Mouse (Mus musculus): ENCODE measurements around the gene Upf1. TPM values are rescaled to one million over a fixed set of nuclear protein-coding genes. Genes with fewer than 3 reads are reported as not detected.

Upf1 gene
- total RNA-seq (2021), result 10 to 100 TPM; 58.2 to 61.6 TPM

GRCm38 (mm10) chr8:70353194-70353817 is at the start of gene Upf1:
TSS of gene Upf1 (minus strand) at chr8:70353278.
- intact Hi-C loops (cut with DNase I), result loop anchor here (5.0 kb wide), 2 partner anchors 64 to 154 kb away; partner anchors contain the start of gene Rex1bd
- DNase-seq (ENCODE audit: low spot score in 2 of 2), result peak; percentile 99

GRCm38 (mm10) chr8:70397611-70398563 is 44.8 kb upstream of the Upf1 start:
- intact Hi-C loops (cut with DNase I), result no loop called here
- no peak for DNase-seq (ENCODE audit: low spot score in 2 of 2)

- intact Hi-C loops (cut with DNase I), result no loop called here
These were observed 43.1 kb upstream of the Upf1 start for GRCm38 (mm10) chr8:70396184-70396583.

GRCm38 (mm10) chr8:70395649-70396048 is 42.6 kb upstream of the Upf1 start:
- intact Hi-C loops (cut with DNase I), result no loop called here

More at GRCm38 (mm10) chr8:70396184-70396583, 43.1 kb upstream of the Upf1 start:
- DNase-seq (ENCODE audit: low spot score in 2 of 2), result no peak

GRCm38 (mm10) chr8:70394269-70394998 is 41.4 kb upstream of the Upf1 start:
- intact Hi-C loops (cut with DNase I), result no loop called here
- no peak for DNase-seq (ENCODE audit: low spot score in 2 of 2)

More at GRCm38 (mm10) chr8:70395649-70396048, 42.6 kb upstream of the Upf1 start:
- no peak for DNase-seq (ENCODE audit: low spot score in 2 of 2)

- DNase-seq (ENCODE audit: low spot score in 2 of 2), result no peak
- intact Hi-C loops (cut with DNase I), result no loop called here
These were observed 40.0 kb upstream of the Upf1 start for GRCm38 (mm10) chr8:70393087-70393486.

GRCm38 (mm10) chr8:70389678-70390077 is 36.6 kb upstream of the Upf1 start:
- intact Hi-C loops (cut with DNase I), result no loop called here
- DNase-seq (ENCODE audit: low spot score in 2 of 2), result peak in 1 of 2 experiments; percentile 30

- intact Hi-C loops (cut with DNase I), result loop anchor here (1.0 kb wide), 1 partner anchor 120 kb away; no protein-coding TSS in a partner anchor
- peak; percentile 52 to 74 for DNase-seq (ENCODE audit: low spot score in 2 of 2)
These were observed 30.2 kb upstream of the Upf1 start for GRCm38 (mm10) chr8:70383287-70383686.

GRCm38 (mm10) chr8:70380069-70380468 is 27.0 kb upstream of the Upf1 start:
- DNase-seq (ENCODE audit: low spot score in 2 of 2), result peak; percentile 21 to 70
- intact Hi-C loops (cut with DNase I), result no loop called here

- intact Hi-C loops (cut with DNase I), result no loop called here
These were observed 24.0 kb upstream of the Upf1 start for GRCm38 (mm10) chr8:70377049-70377448.

GRCm38 (mm10) chr8:70376275-70376741 is 23.2 kb upstream of the Upf1 start:
- intact Hi-C loops (cut with DNase I), result no loop called here

More at GRCm38 (mm10) chr8:70377049-70377448, 24.0 kb upstream of the Upf1 start:
- DNase-seq (ENCODE audit: low spot score in 2 of 2), result no peak

GRCm38 (mm10) chr8:70375212-70375859 is 22.3 kb upstream of the Upf1 start:
- intact Hi-C loops (cut with DNase I), result no loop called here
- DNase-seq (ENCODE audit: low spot score in 2 of 2), result no peak

More at GRCm38 (mm10) chr8:70376275-70376741, 23.2 kb upstream of the Upf1 start:
- DNase-seq (ENCODE audit: low spot score in 2 of 2), result no peak

- no peak for DNase-seq (ENCODE audit: low spot score in 2 of 2)
- intact Hi-C loops (cut with DNase I), result no loop called here
These were observed 21.3 kb upstream of the Upf1 start for GRCm38 (mm10) chr8:70374318-70374927.

- intact Hi-C loops (cut with DNase I), result no loop called here
- DNase-seq (ENCODE audit: low spot score in 2 of 2), result no peak
These were observed 20.6 kb upstream of the Upf1 start, which contains the start of gene Comp for GRCm38 (mm10) chr8:70373397-70374317. TSS of gene Comp (plus strand) at chr8:70373558.

GRCm38 (mm10) chr8:70371951-70372350 is 18.9 kb upstream of the Upf1 start:
- intact Hi-C loops (cut with DNase I), result no loop called here
- no peak for DNase-seq (ENCODE audit: low spot score in 2 of 2)

- intact Hi-C loops (cut with DNase I), result no loop called here
- no peak for DNase-seq (ENCODE audit: low spot score in 2 of 2)
These were observed 17.4 kb upstream of the Upf1 start for GRCm38 (mm10) chr8:70370476-70370875.

- no peak for DNase-seq (ENCODE audit: low spot score in 2 of 2)
- intact Hi-C loops (cut with DNase I), result no loop called here
These were observed 13.5 kb upstream of the Upf1 start for GRCm38 (mm10) chr8:70366588-70366987.

- intact Hi-C loops (cut with DNase I), result no loop called here
- no peak for DNase-seq (ENCODE audit: low spot score in 2 of 2)
These were observed 11.0 kb upstream of the Upf1 start for GRCm38 (mm10) chr8:70364066-70364465.
